Mouse (Mus musculus) gastrocnemius, adult 2 months (tissue): Measurements from ENCODE around the gene Nrl. TPM values are rescaled to one million over a fixed set of nuclear protein-coding genes. Genes with fewer than 3 reads are reported as not detected.

ENCODE experiments used
- DNase-seq: peaks from one replicate; pipeline ENCODE4 v3.0.0; 2022
- H3K27ac ChIP-seq: fragments of 200-600 bp; 2 replicates; pipeline ENCODE4 v1.8.1; 2022; ENCODE audit warnings: mild to moderate bottlenecking
- H3K4me3 ChIP-seq: fragments of 200-600 bp; 2 replicates; pipeline ENCODE4 v1.8.1; 2022; ENCODE audit warnings: mild to moderate bottlenecking, moderate library complexity
- CTCF ChIP-seq: fragments of 200-600 bp; IDR thresholded peaks from 2 replicates; pipeline ENCODE4 v1.8.1; 2022; ENCODE audit warnings: antibody characterized with exemption, mild to moderate bottlenecking, moderate library complexity
- intact Hi-C: fragments of 180-260 bp; cut with DNase I; formaldehyde crosslinking; loops from one replicate; pipeline ENCODE4 v1.15.1; 2025
- total RNA-seq, 2 experiments: library from RNA; stranded (reverse); gene quantifications; 2 replicates each; pipeline ENCODE4 v1.2.3; 2021

Nrl gene
- total RNA-seq, 2 experiments from 2014 or later, result not detected

DNA sequence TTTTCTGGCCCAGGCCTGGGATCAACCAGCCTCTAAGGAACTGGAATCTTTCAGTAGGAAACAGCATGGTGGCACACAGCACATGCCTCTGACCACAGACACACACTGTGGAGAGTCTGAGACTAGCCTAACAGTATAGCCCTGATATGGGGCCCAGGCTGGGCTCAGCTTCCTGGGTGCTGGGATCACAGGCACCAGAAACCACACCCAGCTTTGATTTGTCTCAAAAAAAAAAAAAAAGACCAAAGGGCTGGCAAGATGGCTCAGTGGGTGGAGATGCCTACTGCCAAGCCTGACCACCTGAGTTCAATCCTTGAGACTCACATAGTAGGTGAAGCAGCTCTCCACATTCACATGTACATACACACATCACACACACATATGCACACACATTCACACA lies 29.9 kb upstream of the Nrl start:
- Histone ChIP-seq H3K27ac (no peak overlapping the region), H3K4me3 (no peak overlapping the region)
- intact Hi-C loops, result loop anchor here (5.0 kb wide), 1 partner anchor 48 kb away; the partner anchor contains the start of gene Irf9
- TF ChIP-seq CTCF, result no peak
- no peak for DNase-seq

DNA sequence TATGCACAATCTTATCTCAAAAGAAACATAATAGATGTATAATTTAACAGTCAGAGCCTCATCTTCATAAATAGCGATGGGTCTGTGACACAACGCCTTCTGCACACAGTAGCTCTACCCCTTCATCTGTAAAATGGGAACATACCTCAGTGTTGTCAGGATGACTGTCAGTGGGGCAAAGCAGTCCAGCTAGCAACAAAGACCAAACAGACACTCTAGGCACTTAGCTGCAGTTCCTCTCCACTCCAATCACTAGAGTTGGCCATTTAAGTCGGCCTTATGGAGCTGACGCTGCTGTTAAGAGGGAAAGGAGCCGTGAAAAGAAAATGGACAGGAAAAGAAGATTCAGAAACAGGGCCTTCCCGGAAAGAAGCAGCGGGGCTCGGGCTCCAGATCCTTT lies 27.0 kb upstream of the Nrl start:
- no peak for TF ChIP-seq CTCF
- no peak overlapping the region for H3K27ac ChIP-seq
- DNase-seq, result no peak
- intact Hi-C loops, result no loop called here
- no peak overlapping the region for H3K4me3 ChIP-seq

DNA sequence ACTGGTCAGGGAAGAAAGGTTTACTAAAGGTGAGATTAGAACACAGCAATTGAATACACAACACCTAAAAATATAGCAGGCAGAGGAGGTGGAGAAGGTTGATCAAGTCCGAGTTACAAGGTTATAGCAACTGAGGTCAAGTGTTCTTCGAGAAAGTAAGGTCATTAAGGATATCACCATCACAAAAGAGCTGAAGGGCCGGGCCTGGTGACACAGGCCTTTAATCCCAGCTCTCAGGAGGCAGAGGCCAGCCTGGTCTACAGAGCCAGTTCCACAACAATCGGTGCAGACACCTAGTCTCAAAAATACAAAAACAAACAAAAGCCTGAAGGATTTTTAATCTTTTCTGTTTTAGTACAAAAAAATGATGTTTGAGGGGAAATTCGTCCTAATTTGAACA lies 26.6 kb upstream of the Nrl start:
- no peak for TF ChIP-seq CTCF
- intact Hi-C loops, result no loop called here
- Histone ChIP-seq H3K4me3 (no peak overlapping the region), H3K27ac (no peak overlapping the region)
- no peak for DNase-seq

DNA sequence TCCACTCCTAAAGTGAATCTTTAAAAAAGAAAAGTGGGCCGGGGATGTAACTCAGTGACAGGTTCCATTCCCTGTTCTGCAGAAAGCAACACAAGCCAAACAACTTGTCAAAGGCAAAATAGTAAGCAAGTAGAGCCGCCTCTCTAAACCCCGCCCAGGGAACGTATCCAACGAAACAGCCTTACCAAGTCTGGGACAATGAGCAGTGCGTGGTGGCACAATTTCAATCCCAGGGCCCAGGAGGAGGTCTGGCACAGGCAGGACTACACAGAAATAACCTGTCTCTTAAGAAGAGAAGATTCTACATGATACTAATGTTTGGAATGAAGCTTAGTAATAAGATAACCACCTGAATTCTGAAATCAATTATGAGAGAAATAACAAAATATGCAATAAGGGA lies 25.4 kb upstream of the Nrl start:
- DNase-seq, result no peak
- Histone ChIP-seq H3K27ac (no peak overlapping the region), H3K4me3 (no peak overlapping the region)
- TF ChIP-seq CTCF, result no peak
- intact Hi-C loops, result no loop called here

DNA sequence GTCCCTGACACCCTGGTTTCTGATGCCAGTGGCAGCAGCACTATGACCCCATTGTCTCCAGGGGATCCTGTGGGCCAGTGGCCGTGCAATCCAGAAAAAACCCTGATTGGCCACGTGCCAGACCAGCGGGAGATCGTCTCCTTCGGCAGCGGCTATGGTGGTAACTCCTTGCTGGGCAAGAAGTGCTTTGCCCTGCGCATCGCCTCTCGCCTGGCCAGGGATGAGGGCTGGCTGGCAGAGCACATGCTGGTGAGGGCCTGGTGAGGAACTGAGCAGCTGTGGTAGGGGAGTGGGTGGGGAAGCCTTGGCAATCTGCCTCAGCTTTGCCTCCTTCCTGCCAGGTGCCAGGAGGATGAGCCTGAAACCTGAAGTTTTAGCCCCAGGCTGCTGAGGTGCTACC lies 19.6 kb upstream of the Nrl start:
- Histone ChIP-seq H3K27ac (no peak overlapping the region), H3K4me3 (no peak overlapping the region)
- no peak for TF ChIP-seq CTCF
- DNase-seq, result no peak
- intact Hi-C loops, result no loop called here

DNA sequence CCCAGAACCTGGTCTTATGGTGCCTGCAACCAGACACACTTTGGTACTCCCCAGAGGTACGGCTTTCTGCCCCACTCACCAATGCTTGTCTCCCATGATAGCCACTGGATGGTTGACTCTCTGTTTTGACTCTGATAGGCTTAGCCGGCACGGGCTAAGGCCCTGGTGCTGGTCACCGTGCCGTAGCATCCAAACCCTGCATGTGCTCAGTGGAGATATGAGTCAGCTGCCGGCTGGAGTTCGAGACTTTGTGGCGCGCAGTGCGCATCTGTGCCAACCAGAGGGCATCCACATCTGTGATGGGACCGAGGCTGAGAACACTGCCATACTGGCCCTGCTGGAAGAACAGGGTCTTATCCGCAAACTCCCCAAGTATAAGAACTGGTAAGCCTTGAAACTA lies 17.5 kb upstream of the Nrl start:
- no peak overlapping the region for H3K4me3 ChIP-seq
- DNase-seq, result no peak
- intact Hi-C loops, result no loop called here
- no peak for TF ChIP-seq CTCF
- H3K27ac ChIP-seq, result no peak overlapping the region

DNA sequence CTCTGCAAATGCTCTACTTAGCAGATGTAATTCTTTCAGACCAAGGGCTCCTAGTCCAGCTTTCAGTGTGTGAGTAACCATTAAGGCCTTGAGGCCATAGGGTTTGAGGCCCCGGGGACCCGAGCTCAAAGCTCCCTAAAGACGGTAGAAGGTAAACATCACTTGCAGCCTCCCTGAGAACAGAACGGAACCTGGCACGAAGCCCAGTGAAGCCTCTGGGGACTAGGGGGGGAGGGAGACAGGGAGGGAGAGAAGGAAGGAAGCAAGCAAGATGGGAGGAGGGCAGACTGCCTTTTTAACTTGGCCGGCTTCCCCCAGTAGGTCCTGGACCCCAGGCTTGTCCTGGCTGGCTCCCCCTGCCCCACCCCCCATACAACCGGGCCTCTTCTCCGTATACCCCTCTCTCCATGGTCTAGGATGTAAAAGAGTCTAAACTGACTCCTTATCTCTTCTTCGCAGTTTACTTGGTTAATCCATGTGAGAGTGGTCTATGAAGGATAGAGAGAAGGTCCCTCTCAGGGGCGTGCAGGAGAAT lies 16.1 kb upstream of the Nrl start:
- Histone ChIP-seq H3K27ac (peak overlapping the region; percentile 86), H3K4me3 (peak overlapping the region; percentile 78)
- DNase-seq, result peak; percentile 84
- intact Hi-C loops, result no loop called here
- TF ChIP-seq CTCF, result no peak

DNA sequence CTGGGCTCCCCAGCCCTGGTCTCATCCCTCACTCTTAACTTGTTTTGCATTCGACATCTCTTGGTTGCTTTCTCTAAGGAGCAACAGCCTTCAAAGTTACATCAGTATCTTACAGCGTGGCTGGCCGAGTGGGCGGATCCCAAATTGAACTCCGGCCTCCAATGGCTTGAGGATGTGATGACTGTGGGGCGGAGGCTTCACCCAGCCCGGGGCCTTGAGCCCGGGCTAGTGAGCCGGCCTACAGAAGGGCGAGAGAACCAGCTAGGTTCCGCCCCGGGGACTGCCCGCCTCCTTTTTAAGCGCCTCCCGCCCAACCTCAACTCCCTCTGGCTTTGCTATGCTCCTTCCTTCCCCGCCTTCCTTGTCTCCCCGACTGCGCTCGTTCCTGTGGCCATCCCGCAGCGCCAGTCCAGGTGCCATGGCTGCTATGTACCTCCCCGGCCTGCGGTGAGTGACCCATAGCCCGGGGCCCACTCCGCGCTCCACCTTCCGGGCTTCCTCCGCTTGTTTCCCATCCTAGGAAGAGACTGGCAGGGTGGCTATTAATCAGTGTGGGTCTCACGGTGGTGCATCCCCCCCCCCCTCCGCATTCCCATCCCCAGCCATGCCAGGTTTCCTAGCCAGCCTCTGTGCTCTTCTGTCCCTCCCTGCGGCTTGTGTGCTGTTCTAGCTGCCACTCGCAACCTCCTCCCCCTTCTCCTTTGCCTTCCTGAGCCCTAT lies 15.4 kb upstream of the Nrl start, which contains the start of gene Pck2:
TSS of gene Pck2 (plus strand) at position 200 of the 720 bp plus-strand sequence.
- intact Hi-C loops, result no loop called here
- peak; percentile 92 for DNase-seq
- no peak for TF ChIP-seq CTCF
- H3K4me3 ChIP-seq, result peak within 1 kb of the TSS; percentile 78
- H3K27ac ChIP-seq, result peak within 1 kb of the TSS; percentile 86

DNA sequence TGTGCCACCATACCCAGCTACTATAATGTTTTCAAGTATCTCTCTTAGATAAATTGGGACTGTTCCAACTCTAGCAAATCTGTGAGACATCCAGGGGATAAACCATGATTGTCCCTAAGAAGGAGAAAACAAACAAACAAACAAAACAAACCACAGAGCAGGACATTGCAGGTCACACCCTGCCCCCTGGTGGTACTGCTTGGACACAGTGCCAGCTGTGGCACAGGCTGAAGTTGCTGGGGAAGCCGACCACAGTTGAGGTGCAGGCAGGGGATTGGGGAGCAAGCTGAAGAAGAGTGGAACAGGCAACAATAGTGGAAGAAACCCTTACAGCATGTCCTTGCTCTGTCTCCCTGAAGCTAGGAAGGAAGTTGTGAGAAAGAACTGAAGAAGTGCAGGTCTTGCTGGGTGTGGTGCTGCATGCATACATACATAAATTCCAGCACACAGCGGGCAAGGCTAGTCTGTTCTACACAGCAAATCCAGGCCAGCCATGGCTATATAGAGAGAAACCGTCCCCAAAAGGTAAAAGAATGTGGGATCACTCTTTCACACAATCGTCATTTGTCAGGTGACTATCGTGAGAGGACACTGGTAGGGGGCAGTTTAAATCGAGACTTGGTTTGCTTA lies 11.4 kb upstream of the Nrl start:
- DNase-seq, result peak; percentile 45
- TF ChIP-seq CTCF, result peak; percentile 68
- no peak overlapping the region for H3K27ac ChIP-seq
- intact Hi-C loops, result loop anchor here (2.0 kb wide), 1 partner anchor 39 kb away; no protein-coding TSS in a partner anchor
- no peak overlapping the region for H3K4me3 ChIP-seq

DNA sequence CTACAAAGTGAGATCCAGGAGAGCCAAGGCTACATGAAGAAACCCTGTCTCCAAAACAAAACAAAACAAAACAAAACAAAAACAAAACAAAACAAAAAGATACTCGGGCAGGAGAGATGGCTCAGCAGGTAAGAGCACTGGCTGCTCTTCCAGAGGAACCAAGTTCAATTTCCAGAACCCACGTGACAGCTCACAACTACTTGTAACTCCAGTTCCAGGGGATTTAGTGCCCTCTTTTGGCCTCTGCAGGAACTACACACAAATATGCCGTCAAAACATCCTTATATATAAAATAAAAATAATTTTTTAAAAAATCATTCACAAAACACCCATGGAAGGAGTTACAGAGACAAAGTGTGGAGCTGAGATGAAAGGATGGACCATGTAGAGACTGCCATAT lies 3.2 kb upstream of the Nrl start:
- H3K4me3 ChIP-seq, result no peak overlapping the region
- peak; percentile 55 for TF ChIP-seq CTCF
- no peak overlapping the region for H3K27ac ChIP-seq
- no peak for DNase-seq
- intact Hi-C loops, result loop anchor here (2.0 kb wide), 1 partner anchor 31 kb away; no protein-coding TSS in a partner anchor

DNA sequence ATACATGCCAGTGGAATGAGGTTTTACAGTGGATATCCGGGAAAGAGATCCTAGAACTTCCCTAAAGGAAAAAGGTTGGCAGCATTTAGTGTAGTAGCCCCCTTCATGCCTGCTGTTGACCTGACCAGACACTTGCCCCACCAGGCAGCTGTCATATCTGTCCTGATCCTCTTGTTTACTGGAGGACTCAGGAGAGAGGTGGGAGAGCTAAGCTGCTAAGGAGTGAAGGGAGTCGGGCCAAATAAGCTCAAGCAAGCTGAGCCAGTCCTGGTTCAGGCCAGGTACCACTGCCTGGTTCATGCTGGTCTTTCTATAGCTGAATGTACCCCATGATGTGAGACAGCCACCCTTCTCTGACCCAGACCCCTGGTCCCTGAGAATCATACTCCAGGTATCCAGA lies 1.9 kb upstream of the Nrl start:
- intact Hi-C loops, result loop anchor here (2.0 kb wide), 1 partner anchor 30 kb away; no protein-coding TSS in a partner anchor
- Histone ChIP-seq H3K27ac (no peak overlapping the region), H3K4me3 (no peak overlapping the region)
- no peak for TF ChIP-seq CTCF
- DNase-seq, result no peak

DNA sequence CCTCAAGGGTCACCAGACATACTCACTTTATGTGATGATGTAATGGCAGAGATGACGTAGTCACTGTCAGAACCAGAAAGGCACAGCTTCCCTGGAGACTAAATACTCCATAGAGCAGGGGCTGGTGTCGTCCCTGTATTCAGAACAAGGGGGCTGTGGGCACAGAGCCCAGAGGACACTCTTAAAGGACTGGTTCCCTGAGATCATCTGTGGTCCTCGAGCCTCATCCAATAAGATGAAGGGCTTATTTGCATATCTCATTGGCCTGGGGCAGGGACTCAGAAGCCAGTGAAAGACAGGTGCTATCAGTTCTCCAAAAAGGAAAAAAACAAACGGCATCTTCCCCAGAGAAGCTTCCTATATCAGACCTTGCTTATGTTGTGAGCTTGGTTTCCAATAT lies 719 bp downstream of the Nrl start:
- Histone ChIP-seq H3K4me3 (no peak overlapping the region), H3K27ac (no peak overlapping the region)
- intact Hi-C loops, result no loop called here
- TF ChIP-seq CTCF, result no peak
- no peak for DNase-seq

DNA sequence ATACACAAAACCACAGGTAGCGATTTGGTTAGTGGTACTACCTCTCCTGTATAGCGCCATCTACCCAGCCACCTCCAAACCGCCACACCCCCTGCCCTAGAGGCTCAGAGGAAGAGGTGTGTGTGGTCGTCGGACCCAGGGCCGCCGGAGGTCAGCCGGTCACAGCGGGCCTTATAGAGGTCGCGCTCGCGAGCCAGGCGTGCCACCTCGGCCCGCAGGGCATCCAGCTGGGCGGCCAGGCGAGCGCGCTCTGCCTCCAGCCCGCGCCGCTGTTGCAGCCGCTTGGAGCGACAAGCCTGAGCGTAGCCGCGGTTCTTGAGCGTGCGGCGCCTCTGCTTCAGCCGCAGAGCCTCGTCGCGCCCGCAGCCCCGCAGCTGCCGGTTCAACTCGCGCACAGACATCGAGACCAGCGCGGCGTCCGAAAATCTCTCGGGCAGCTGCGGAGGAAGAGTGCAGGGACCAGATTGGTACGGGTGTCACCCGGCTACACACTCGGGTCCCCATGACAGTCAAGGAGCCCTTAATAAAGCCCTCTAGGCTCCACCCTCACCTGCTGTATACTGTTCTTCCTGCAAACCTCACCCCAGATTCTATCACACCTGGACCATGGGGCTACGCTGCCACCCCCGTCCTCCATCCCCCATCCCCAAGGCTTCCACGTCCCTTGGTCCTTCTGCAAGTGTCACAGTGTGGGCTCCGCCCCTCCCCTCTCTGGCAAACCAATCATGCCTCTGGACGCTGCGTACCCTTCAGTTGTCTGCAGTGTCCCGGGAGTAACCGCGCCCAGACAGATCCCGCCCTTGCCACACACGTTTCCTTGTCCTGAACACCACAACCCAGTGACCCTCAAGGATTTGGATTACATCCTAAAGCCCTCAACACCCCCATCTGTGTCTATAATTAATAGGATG lies 4.1 kb downstream of the Nrl start:
- intact Hi-C loops, result no loop called here
- no peak for DNase-seq

More for the DNA sequence above, 4.1 kb downstream of the Nrl start:
- Histone ChIP-seq H3K27ac (no peak overlapping the region), H3K4me3 (peak overlapping the region; percentile 62)
- TF ChIP-seq CTCF, result no peak
